Mouse (Mus musculus): Measurements from ENCODE around the gene C1qb. TPM values are rescaled to one million over a fixed set of nuclear protein-coding genes. Genes with fewer than 3 reads are reported as not detected.

Gene C1qb
- polyA plus RNA-seq, 1 experiment from 2014 or later, result 55.1 TPM

DNA sequence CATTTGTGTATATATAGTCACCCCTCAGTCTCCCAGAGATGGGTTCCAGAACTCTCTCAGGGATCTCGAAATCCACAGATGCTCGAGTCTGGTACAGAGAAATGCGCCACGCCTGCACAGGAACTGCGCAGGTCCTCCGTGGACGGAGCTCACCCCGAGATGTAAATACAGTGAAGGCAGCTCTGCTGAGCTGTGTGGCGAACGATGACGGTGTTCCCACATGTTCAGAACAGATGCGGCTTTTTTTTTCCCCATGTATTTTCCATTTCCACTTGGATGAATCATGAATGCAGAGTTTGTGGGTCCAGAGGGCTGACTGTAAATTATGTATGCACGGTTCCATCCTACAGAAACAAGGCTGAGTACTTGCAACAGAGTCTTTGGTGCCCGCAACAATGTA lies 11.0 kb downstream of the C1qb start:
- WGBS, result 83% methylated on average over 14 of the region's 14 CpGs
- no peak overlapping the region for H3K9ac ChIP-seq (replicated peaks; ENCODE audit: low read depth)
- no peaks in the 10 kb centered on the region for H3K4me1 ChIP-seq (ENCODE audit: insufficient read depth, low read depth, low read length)
- no peaks in the 10 kb centered on the region for H3K36me3 ChIP-seq (ENCODE audit: insufficient read depth, low read length)
- TF ChIP-seq EP300 (IDR thresholded peaks at IDR 0.05) (no peak), CTCF (IDR thresholded peaks at IDR 0.05) (no peak)
- H3K4me3 ChIP-seq (ENCODE audit: low read depth, low read length), result no peak overlapping the region
- DNase-seq (ENCODE audit: low spot score) (no peak), ATAC-seq (no peak)
- H3K27me3 ChIP-seq (replicated peaks; ENCODE audit: insufficient read depth, low read length), result no peaks in the 10 kb centered on the region
- no peaks in the 10 kb centered on the region for H3K9me3 ChIP-seq (ENCODE audit: low read length)
- H3K27ac ChIP-seq (ENCODE audit: low read length), result no peak overlapping the region
- no peak overlapping the region for H3K4me2 ChIP-seq (replicated peaks; ENCODE audit: low read depth, low read length)

DNA sequence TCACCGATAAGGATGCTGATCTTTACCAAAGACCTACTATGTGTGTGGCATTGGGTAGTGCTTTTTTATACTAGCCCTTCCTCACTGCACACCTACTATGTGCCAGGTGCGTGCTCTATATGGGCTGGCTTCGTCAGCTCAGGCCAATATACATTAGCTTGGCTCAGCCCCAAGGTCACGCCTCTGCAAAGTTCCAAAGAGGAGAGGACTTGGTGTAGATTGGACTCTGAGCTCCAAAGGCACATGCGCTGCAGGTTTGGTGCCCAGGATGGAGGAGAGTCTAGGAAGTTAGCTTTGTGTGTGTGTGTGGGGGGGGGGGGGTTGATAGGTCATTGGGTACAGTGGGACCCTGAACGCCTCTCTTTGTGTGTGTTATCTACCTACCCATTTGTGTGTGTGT lies 17.6 kb downstream of the C1qb start:
- 62% methylated on average over 6 of the region's 6 CpGs for WGBS
- no peak for TF ChIP-seq EP300 (IDR thresholded peaks at IDR 0.05)
- TF ChIP-seq CTCF (IDR thresholded peaks at IDR 0.05), result no peak
- ATAC-seq (no peak), DNase-seq (ENCODE audit: low spot score) (no peak)
- Histone ChIP-seq H3K4me1 (ENCODE audit: insufficient read depth, low read depth, low read length) (no peaks in the 10 kb centered on the region), H3K4me3 (ENCODE audit: low read depth, low read length) (no peak overlapping the region), H3K9ac (replicated peaks; ENCODE audit: low read depth) (no peak overlapping the region), H3K4me2 (replicated peaks; ENCODE audit: low read depth, low read length) (no peak overlapping the region), H3K36me3 (ENCODE audit: insufficient read depth, low read length) (no peaks in the 10 kb centered on the region), H3K9me3 (ENCODE audit: low read length) (no peaks in the 10 kb centered on the region), H3K27ac (ENCODE audit: low read length) (no peak overlapping the region), H3K27me3 (replicated peaks; ENCODE audit: insufficient read depth, low read length) (no peaks in the 10 kb centered on the region)

DNA sequence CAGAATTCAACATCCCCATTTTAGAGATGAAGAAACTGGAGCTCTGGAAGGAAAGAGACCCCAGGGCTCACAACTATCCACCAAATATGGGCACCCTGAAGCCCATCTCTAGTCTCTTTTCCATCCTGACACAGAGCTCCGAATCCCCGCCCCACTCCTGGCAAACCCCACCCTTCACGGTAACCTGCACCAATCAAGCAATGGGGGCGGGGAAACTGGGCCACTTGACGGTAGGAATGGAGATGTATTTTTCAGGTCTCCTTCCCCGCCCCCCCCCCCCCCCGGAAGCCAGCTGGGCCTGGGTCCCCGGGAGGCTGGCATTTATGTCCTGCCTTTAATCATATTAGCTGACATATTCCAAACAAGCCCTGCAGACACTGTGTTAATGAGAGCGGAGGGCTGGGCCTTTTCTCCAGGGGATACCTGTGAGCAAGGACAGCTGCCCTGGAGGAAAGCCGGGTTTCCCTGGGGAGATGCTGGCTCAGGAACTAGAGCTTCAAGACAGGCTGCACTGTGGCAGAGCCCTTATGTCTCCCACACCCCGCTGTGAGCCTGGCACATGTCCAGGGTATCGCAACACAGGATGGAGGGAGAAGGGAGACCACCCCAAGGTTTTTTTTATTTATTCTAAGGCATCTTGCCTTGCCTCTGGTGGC lies 18.2 kb downstream of the C1qb start:
- no peak overlapping the region for H3K4me2 ChIP-seq (replicated peaks; ENCODE audit: low read depth, low read length)
- no peaks in the 10 kb centered on the region for H3K27me3 ChIP-seq (replicated peaks; ENCODE audit: insufficient read depth, low read length)
- TF ChIP-seq CTCF (IDR thresholded peaks at IDR 0.05), result no peak
- ATAC-seq (no peak), DNase-seq (ENCODE audit: low spot score) (no peak)
- no peaks in the 10 kb centered on the region for H3K4me1 ChIP-seq (ENCODE audit: insufficient read depth, low read depth, low read length)
- no peak overlapping the region for H3K27ac ChIP-seq (ENCODE audit: low read length)
- H3K36me3 ChIP-seq (ENCODE audit: insufficient read depth, low read length), result no peaks in the 10 kb centered on the region
- H3K9me3 ChIP-seq (ENCODE audit: low read length), result no peaks in the 10 kb centered on the region
- 16% methylated on average over 12 of the region's 12 CpGs for WGBS
- no peak overlapping the region for H3K9ac ChIP-seq (replicated peaks; ENCODE audit: low read depth)
- no peak overlapping the region for H3K4me3 ChIP-seq (ENCODE audit: low read depth, low read length)

DNA sequence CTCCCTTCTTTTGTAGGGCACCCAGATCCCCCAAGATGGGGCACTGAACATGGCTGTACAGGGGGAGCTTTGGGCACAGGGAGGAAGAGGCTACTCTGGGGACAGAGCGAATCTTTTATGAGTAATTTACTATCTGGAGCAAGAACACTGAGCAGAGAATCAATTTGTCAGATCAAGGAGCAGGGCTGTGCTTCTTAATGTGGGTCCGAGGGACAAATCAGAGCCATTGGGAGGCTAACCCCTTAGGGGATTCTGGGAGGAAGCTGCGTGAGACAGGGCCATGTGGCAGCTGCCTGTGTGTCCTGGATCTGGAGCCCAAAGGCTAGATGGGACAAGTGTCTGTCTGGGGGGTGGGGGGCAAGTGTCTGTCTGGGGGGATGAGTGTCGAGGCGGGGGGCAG lies 20.5 kb downstream of the C1qb start:
- 66% methylated on average over 5 of the region's 5 CpGs for WGBS
- Histone ChIP-seq H3K4me3 (ENCODE audit: low read depth, low read length) (no peak overlapping the region), H3K4me1 (ENCODE audit: insufficient read depth, low read depth, low read length) (no peaks in the 10 kb centered on the region), H3K4me2 (replicated peaks; ENCODE audit: low read depth, low read length) (no peak overlapping the region), H3K27ac (ENCODE audit: low read length) (no peak overlapping the region), H3K36me3 (ENCODE audit: insufficient read depth, low read length) (no peaks in the 10 kb centered on the region), H3K9me3 (ENCODE audit: low read length) (no peaks in the 10 kb centered on the region), H3K9ac (replicated peaks; ENCODE audit: low read depth) (no peak overlapping the region), H3K27me3 (replicated peaks; ENCODE audit: insufficient read depth, low read length) (no peaks in the 10 kb centered on the region)
- DNase-seq (ENCODE audit: low spot score), result no peak
- TF ChIP-seq CTCF (IDR thresholded peaks at IDR 0.05) (no peak), EP300 (IDR thresholded peaks at IDR 0.05) (no peak)
- ATAC-seq, result no peak

DNA sequence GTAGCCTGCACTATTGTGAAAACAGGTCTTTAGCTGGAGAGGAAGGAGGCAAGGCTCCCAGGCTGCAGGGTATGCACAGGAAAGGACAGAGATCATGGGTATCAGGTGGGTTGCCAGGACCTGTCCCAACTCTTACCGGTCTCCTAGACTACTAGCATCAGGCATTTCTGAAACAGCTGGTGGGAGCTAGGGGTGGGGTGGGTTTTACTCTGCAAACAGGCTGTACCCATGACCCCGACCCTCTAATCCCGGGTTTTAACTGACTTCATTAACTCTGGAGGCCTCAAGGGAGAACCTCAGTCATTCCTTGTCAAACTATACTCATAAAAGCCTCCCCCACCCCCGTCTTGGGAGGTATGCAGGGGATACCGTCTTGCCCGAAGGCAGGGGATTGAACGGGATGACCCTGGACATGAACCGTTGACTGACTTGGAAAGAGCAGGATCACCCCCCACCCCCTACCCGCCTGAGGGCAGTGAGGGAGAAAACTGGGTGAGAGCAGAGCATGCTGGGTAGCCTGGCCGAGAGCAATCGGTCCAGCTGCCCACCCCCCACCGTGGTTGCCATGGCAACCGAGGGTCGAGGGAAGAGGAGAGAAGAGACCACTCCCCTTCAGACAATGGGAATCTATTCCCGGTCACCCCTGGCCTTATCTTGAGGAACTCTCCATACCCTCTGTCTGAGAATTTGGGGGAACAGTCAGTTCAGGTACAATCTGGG lies 21.1 kb downstream of the C1qb start:
- no peaks in the 10 kb centered on the region for H3K27me3 ChIP-seq (replicated peaks; ENCODE audit: insufficient read depth, low read length)
- no peaks in the 10 kb centered on the region for H3K4me1 ChIP-seq (ENCODE audit: insufficient read depth, low read depth, low read length)
- H3K27ac ChIP-seq (ENCODE audit: low read length), result no peak overlapping the region
- no peak overlapping the region for H3K4me3 ChIP-seq (ENCODE audit: low read depth, low read length)
- WGBS, result 14% methylated on average over 15 of the region's 15 CpGs
- H3K4me2 ChIP-seq (replicated peaks; ENCODE audit: low read depth, low read length), result no peak overlapping the region
- H3K9ac ChIP-seq (replicated peaks; ENCODE audit: low read depth), result no peak overlapping the region
- DNase-seq (ENCODE audit: low spot score), result no peak
- H3K9me3 ChIP-seq (ENCODE audit: low read length), result no peaks in the 10 kb centered on the region
- no peaks in the 10 kb centered on the region for H3K36me3 ChIP-seq (ENCODE audit: insufficient read depth, low read length)
- no peak for ATAC-seq
- TF ChIP-seq EP300 (IDR thresholded peaks at IDR 0.05) (no peak), CTCF (IDR thresholded peaks at IDR 0.05) (no peak)

DNA sequence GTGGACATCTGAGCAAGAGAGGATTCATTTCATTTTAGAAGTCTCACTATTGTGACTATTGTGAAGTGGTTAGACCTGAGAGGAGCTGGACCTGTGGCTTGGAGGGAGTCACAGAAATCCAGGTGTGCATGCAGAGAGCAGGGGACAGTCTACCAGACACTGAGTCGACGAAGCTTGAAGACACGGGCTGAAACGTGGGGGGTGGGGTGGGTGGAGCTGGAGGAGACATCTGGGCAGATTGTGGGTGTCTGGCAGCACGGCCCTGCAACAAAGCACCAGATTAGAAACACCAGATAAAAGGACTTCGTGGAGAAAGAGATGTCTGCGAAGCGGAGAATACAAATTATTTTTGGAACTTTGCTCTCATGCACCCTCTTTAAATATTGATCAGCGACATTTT lies 22.5 kb downstream of the C1qb start:
- DNase-seq (ENCODE audit: low spot score), result no peak
- no peak overlapping the region for H3K4me3 ChIP-seq (ENCODE audit: low read depth, low read length)
- no peak for ATAC-seq
- no peak overlapping the region for H3K9ac ChIP-seq (replicated peaks; ENCODE audit: low read depth)
- no peaks in the 10 kb centered on the region for H3K4me1 ChIP-seq (ENCODE audit: insufficient read depth, low read depth, low read length)
- no peaks in the 10 kb centered on the region for H3K27me3 ChIP-seq (replicated peaks; ENCODE audit: insufficient read depth, low read length)
- H3K9me3 ChIP-seq (ENCODE audit: low read length), result no peaks in the 10 kb centered on the region
- TF ChIP-seq CTCF (IDR thresholded peaks at IDR 0.05) (no peak), EP300 (IDR thresholded peaks at IDR 0.05) (no peak)
- WGBS, result 49% methylated on average over 9 of the region's 9 CpGs
- no peak overlapping the region for H3K4me2 ChIP-seq (replicated peaks; ENCODE audit: low read depth, low read length)
- H3K27ac ChIP-seq (ENCODE audit: low read length), result no peak overlapping the region
- H3K36me3 ChIP-seq (ENCODE audit: insufficient read depth, low read length), result no peaks in the 10 kb centered on the region

Measured in lung, postnatal 0 days (tissue).